ENCODE assay signal across 13 mouse cellular contexts in the genomic region with DNA sequence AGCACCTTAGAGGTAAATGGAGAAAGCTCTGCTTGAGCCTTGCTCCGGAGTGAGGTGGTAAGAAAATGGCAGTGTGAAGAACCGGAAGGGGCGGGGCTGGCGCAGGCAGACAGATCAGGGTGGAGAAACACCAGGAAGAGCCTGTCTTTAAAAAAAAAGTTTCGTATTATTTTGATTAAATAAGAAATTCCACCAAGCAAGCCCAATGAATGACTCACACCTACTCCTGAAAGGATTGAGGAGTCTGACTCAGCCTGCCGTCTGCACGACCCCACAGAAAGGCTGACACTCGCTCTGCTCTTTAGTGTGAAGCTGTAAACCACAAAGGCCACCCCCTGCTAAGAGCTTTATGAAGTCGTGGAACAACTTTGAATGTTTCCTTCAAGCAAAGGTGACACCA. TPM values are rescaled to one million over a fixed set of nuclear protein-coding genes. Genes with fewer than 3 reads are reported as not detected.
A peak's percentile ranks its signal among the peaks of the same experiment; 100 is the strongest.
DNase-seq lines count a peak whose midpoint lies in the region; ATAC-seq and TF ChIP-seq lines count a peak whose summit lies in the region.
"Had no signal": no experiment of that assay in that cellular context is flagged by ENCODE, and none has a peak within 500 bp of the region (broad histone marks: within the 10 kb centered on the region; RNA-seq: fewer than 3 reads in every experiment).

No protein-coding gene starts in this region.

- no peaks in the 10 kb centered on the region for H3K27me3 ChIP-seq in lung, postnatal 0 days (replicated peaks; ENCODE audit: insufficient read depth, low read length)
- H3K27me3 ChIP-seq in liver, postnatal 0 days (ENCODE audit: insufficient read depth, low read length), result no peaks in the 10 kb centered on the region
- H3K27me3 ChIP-seq: limb, embryonic 13.5 days had no signal

- no peaks in the 10 kb centered on the region for H3K9me3 ChIP-seq in lung, postnatal 0 days (ENCODE audit: low read length)
- no peaks in the 10 kb centered on the region for H3K9me3 ChIP-seq in liver, postnatal 0 days (ENCODE audit: low read length)
- H3K9me3 ChIP-seq: limb, embryonic 13.5 days had no signal

- H3K4me1 ChIP-seq in lung, postnatal 0 days (ENCODE audit: insufficient read depth, low read depth, low read length), result no peaks in the 10 kb centered on the region; the same call in 1 of the 2 replicates
- peaks cover 13% of the 10 kb centered on the region; the same call in 1 of the 2 replicates for H3K4me1 ChIP-seq in liver, postnatal 0 days (ENCODE audit: insufficient read depth)

- peak; percentile 51 for ATAC-seq in lung, postnatal 0 days
- ATAC-seq in liver, postnatal 0 days, result no peak

- H3K36me3 ChIP-seq in lung, postnatal 0 days (ENCODE audit: insufficient read depth, low read length), result no peaks in the 10 kb centered on the region
- H3K36me3 ChIP-seq in liver, postnatal 0 days (replicated peaks; ENCODE audit: insufficient read depth, low read length), result no peaks in the 10 kb centered on the region
- H3K36me3 ChIP-seq: limb, embryonic 13.5 days had no signal

- H3K4me3 ChIP-seq in lung, postnatal 0 days (ENCODE audit: low read depth, low read length), result no peak overlapping the region
- no peak overlapping the region for H3K4me3 ChIP-seq in liver, postnatal 0 days (ENCODE audit: low read depth, low read length)
- H3K4me3 ChIP-seq: limb, embryonic 13.5 days had no signal

- H3K27ac ChIP-seq in lung, postnatal 0 days (ENCODE audit: low read length), result no peak overlapping the region
- H3K27ac ChIP-seq in liver, postnatal 0 days (ENCODE audit: low read depth), result no peak overlapping the region
- H3K27ac ChIP-seq: hindbrain, embryonic 14.5 days; limb, embryonic 13.5 days had no signal

- no peak for TF ChIP-seq CTCF in lung, postnatal 0 days (IDR thresholded peaks at IDR 0.05)
- TF ChIP-seq CTCF in liver, postnatal 0 days (IDR thresholded peaks at IDR 0.05; ENCODE audit: low read depth), result no peak

- no peak overlapping the region for H3K9ac ChIP-seq in lung, postnatal 0 days (replicated peaks; ENCODE audit: low read depth)
- no peak overlapping the region for H3K9ac ChIP-seq in liver, postnatal 0 days (replicated peaks)
- H3K9ac ChIP-seq: hindbrain, embryonic 14.5 days; limb, embryonic 13.5 days had no signal

- no peak overlapping the region for H3K4me2 ChIP-seq in lung, postnatal 0 days (replicated peaks; ENCODE audit: low read depth, low read length)
- no peak overlapping the region for H3K4me2 ChIP-seq in liver, postnatal 0 days (ENCODE audit: low read depth, low read length)
- H3K4me2 ChIP-seq: hindbrain, embryonic 14.5 days; limb, embryonic 13.5 days had no signal

- WGBS in lung, postnatal 0 days, result 55% methylated on average over 9 of the region's 9 CpGs
- 70% methylated on average over 9 of the region's 9 CpGs for WGBS in liver, postnatal 0 days (ENCODE audit: insufficient replicate concordance)

- peak; percentile 28 for DNase-seq in adrenal gland, adult 2 months
- DNase-seq in adrenal gland, postnatal 25 days, result no peak
- DNase-seq in lung, postnatal 0 days (ENCODE audit: low spot score), result peak; percentile 52
- DNase-seq in lung, postnatal 4 days, result no peak
- peak; percentile 52 for DNase-seq in ZHBTc4 (ENCODE audit: low read depth, low spot score)
- peak; percentile 20 for DNase-seq in naive thymus-derived CD4-positive, alpha-beta T cell, adult 2 months (ENCODE audit: low read depth)
- no peak for DNase-seq in liver, postnatal 0 days
- DNase-seq in thymus, postnatal 36 days, result no peak
- DNase-seq: cerebellum, adult 9-11 months; lung, postnatal 10 days; thymus, adult 2 months had no signal

- TF ChIP-seq EP300 in lung, postnatal 0 days (IDR thresholded peaks at IDR 0.05), result no peak
- TF ChIP-seq EP300 in liver, postnatal 0 days (IDR thresholded peaks at IDR 0.05; ENCODE audit: low read depth), result no peak

RNA-seq across cellular contexts. Expression of a gene that starts 43.5 kb away (rescaled TPM):
- 10 to 100 TPM; 11.0 to 14.9 TPM for total RNA-seq in adrenal gland, adult 2 months (2021)
- 10.8 and 14.0 TPM in 2 replicates for polyA plus RNA-seq in adrenal gland, adult 2 months (2012; rRNA removed)
- total RNA-seq in adrenal gland, postnatal 25 days (2021), result 14.3 and 18.3 TPM in 2 replicates
- polyA plus RNA-seq in lung, postnatal 0 days (2015; fragmentation: Nextera tagmentation; extraction: Ambion mirVana), result 8.2 and 8.9 TPM in 2 replicates
- 1.5 TPM in 2 replicates for polyA plus RNA-seq in liver, postnatal 0 days (2015; fragmentation: Nextera tagmentation; extraction: Ambion mirVana)

Comparison
In these comparisons a context has a peak if more than half of its experiments do, and no peak if none do; other contexts are left out.
1. DNase-seq: peak in adrenal gland, adult 2 months (single experiment), lung, postnatal 0 days (single experiment), ZHBTc4 (single experiment) and naive thymus-derived CD4-positive, alpha-beta T cell, adult 2 months (single experiment); none in adrenal gland, postnatal 25 days (single experiment), lung, postnatal 4 days (0 of 2), liver, postnatal 0 days (single experiment) and thymus, postnatal 36 days (0 of 2).